Mouse (Mus musculus) splenic B cell, adult 2 months (primary cell): ENCODE data around the gene Chek1.
A peak's percentile ranks its signal among the peaks of the same experiment; 100 is the strongest.

Source experiments
- DNase-seq: peaks from one replicate; pipeline ENCODE4 v3.0.0-alpha.2; 2011; ENCODE audit warnings: low read depth, low spot score
- H3K27me3 ChIP-seq: 2 replicates; pipeline ENCODE4 v1.6.1; 2012; ENCODE audit warnings: mild to moderate bottlenecking, low read length, moderate library complexity, mixed read lengths; ENCODE audit not compliant: control insufficient read depth, poor library complexity, insufficient read depth, severe bottlenecking
- H3K36me3 ChIP-seq: 2 replicates; pipeline ENCODE4 v1.6.1; 2012; ENCODE audit warnings: mild to moderate bottlenecking, low read length, moderate library complexity, mixed read lengths; ENCODE audit not compliant: control insufficient read depth, poor library complexity, insufficient read depth, severe bottlenecking

Chek1 gene

DNA sequence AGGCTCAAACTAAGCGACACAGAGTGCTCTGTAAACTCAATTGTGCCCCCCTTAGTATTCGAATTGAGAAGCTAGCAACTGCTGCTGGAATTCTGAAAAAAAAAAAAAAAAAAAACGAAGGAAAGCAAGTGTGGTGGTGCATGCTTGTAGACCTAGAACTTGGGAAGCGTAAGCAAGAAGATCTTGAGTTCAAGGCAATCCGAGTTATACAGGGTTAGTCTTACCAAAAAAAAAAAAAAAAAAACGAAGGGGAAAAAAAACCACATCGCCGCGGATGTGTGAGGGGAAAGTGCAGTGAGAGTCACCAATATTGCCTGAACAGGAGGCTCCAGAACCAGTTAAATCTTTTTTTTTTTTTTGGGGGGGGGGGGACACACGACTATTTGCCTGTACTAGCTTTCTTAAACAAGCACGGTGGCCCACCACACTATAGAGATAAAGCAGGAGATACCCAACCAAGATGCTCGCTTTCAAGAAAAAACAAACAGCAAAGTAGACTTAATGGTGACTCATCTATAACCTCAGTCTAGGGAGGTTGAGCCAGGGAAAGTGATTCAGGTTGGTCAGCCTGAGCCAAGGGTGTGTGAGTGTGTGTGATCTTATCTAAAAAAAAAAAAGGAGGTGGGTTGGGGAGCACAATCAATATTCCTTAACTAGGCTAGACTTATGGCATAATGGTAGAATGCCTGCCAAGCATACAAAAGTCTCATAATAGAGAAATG, at the start of gene Chek1:
Gene Chek1 (minus strand): TSS at position 32 of the 722 bp plus-strand sequence.
- no peaks in the 10 kb centered on the region for H3K27me3 ChIP-seq
- H3K36me3 ChIP-seq, result peaks cover 2% of the 10 kb centered on the region; the same call in 1 of the 2 replicates
- DNase-seq, result peak; percentile 6

DNA sequence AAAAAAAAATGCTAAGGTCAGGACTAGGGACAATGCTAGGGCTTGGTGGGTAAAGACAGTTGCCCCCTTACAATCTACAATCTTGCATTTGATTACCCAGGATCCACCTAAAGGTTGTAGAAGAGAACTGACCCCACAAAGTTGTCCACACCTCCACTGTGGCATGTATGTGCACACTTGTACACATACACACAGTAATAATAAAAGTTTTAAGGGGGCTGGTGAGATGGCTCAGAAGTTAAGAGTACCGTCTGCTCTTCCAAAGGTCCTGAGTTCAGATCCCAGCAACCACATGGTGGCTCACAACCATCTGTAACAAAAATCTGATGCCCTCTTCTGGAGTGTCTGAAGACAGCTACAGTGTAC, 42.2 kb upstream of the Chek1 start:
- Histone ChIP-seq H3K36me3 (peaks cover 1% of the 10 kb centered on the region), H3K27me3 (no peaks in the 10 kb centered on the region)
- peak; percentile 7 for DNase-seq

DNA sequence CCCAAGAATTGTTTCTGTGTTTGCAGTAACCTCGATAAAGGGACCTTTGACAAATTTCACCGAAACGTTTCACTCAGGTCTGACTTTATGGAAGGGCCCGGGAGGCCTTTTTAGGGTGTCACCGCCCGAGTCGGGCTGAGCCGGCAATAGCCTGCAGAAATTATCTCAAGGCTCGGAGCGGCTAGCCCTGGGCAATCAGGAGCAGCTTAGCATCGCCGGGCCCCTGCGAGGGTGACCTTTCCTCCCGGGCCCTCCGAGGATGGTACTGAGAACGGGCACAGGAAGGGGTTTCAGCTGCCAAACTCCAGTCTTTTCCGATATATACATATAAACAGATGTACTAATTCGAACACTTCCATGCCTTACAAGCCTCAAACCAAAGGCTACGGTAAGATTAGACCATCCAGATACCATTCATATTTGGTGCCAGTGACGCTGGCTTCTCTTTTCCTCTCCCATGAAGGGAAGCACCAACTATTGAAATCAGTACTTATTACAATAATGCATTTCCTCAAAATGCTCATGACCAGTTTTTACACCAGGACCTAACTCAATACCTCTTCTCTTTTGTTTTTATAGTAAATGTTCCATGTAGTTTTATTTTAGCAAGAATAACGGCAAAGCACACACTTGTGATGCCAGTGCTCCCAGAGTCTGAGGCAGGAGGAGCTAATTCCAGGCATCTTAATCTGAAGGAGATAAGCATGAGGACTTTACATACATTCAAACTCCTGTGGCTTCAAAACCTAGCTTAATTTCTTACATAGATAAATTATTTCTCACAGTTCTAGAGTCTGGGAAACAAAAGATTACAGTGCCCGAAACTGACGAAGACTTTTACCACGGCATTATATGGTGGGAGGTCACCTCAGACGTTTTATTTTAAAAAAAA, 41.5 kb upstream of the Chek1 start:
- DNase-seq, result no peak
- no peaks in the 10 kb centered on the region for H3K27me3 ChIP-seq
- peaks cover 3% of the 10 kb centered on the region for H3K36me3 ChIP-seq

DNA sequence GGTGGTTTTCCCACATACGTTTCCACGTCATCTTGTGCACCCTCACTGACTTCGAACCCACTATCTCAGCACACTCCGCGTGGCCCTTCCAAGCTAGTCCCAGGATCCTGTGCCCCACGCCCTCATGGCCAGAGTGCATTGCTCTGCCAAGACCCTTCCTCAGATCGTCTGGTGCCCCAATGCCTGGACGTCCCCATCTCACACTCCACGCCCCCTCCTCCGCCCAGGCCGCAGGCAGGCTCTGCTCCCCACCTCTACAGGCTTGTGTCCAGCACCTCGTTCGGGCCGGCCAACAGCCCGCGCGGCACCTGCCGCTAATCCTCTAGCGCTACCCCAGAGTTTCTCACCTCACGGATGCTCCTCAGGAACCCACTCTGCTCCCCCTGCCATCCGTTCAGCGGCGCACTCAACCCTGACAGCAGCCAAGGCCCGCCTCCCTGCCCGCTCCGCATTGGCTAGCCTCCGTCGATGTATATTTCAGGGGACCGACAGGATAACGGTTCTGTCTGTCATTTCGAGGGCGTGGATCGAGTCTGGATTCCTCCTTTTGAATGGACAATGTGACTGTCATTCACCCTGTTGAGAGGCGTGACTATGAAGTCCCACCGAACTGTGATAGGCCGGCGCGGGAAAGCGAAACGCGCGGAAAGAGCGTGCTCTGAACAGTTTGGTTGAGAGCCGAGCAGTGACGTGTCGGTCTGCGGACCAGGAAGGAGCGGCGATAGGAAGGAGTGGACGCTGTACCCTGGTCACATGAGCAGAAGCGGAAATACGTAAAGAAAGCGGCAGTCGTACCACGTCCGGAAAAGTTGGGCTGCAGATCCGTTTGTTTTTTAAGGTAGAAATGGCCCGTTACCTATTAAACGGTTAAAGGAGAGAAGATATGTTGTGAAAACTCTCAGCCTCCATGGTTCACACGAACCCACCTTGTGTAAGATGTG, 40.6 kb upstream of the Chek1 start, which contains the start of gene Stt3a:
Gene Stt3a (minus strand): TSS at position 477 of the 941 bp plus-strand sequence.
- no peaks in the 10 kb centered on the region for H3K27me3 ChIP-seq
- peak; percentile 100 for DNase-seq
- H3K36me3 ChIP-seq, result peaks cover 5% of the 10 kb centered on the region

DNA sequence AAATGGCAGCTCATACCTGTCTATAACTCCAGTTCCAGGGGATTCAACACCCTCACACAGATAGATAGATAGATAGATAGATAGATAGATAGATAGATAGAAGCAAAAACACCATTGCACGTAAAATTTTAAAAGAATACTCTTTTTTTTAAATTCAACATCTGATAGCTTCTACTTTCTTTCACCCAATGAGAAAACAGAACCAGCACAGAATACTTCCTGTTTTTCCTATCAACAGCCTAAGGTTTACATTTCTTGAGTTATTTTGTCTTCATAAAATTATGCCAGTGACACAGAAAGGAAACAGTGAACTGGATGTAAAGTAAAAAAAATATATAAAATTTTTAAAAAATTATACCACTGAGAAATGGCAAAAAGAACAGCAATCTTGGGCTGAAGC, 37.5 kb upstream of the Chek1 start:
- no peaks in the 10 kb centered on the region for H3K27me3 ChIP-seq
- no peak for DNase-seq
- peaks cover 9% of the 10 kb centered on the region for H3K36me3 ChIP-seq

DNA sequence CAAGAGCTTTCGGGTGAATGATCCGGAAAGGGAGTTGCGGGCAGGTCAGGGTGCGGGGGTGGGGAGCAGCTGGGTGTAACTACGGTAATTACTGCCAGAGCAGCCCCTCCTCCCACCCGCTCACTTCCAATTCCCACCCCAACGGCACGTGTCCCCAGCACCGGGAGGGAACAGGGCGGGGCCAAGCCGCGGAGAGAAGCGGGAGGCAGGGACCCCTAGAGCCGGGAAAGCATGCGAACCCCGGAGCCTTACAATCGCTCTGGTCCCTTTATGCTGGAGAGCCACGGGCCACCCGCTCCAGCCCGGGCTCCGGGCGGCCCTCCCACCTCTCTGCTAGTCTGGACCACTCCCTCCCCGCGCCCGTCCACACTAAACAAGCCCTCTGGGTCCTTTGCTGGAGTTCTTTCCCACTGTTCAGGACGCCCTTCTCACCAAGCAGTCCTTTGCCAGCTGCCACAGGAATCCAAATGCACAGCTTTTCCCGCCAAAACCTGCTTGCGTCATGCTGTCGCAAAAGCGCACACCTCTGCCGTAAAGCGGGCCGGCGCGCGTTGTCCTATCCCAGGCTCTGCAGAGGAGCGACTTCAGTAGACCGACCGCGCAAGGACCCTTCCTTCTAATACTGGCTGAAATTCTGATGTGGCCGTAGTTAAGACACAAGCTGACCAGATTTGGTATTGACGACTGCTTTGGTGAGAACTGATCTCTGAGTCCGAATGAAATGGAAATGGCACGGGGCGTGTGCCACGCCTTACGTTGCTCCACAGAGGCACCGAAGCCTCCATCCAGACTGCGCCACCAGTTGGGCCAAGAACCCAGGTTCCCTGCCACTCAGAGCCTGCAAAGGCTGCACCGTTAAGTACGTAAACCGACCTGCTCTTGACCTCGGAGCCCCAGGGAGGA, 483 bp downstream of the Chek1 start:
- DNase-seq, result peak; percentile 89
- Histone ChIP-seq H3K27me3 (no peaks in the 10 kb centered on the region), H3K36me3 (peaks cover 2% of the 10 kb centered on the region; the same call in 1 of the 2 replicates)

DNA sequence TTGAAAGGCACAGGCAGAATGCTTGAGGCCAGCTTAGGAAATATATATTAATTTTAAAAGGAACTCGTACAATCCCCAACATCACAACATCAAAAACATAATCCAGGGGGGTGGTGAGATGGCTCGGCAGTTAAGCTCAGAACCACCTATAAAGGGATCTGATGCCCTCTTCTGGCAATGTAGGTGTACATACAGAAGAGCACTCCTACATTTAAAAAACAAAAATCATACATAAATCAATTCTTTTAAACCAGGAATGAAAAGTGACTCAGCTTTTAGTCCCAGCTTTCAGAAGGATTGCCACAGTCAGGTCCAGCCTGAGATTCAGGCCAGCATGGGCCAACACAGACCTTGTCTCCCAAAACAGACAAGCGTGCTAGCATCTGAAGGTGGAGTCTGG, 10.2 kb downstream of the Chek1 start:
- Histone ChIP-seq H3K27me3 (no peaks in the 10 kb centered on the region), H3K36me3 (no peaks in the 10 kb centered on the region)
- DNase-seq, result peak; percentile 4

DNA sequence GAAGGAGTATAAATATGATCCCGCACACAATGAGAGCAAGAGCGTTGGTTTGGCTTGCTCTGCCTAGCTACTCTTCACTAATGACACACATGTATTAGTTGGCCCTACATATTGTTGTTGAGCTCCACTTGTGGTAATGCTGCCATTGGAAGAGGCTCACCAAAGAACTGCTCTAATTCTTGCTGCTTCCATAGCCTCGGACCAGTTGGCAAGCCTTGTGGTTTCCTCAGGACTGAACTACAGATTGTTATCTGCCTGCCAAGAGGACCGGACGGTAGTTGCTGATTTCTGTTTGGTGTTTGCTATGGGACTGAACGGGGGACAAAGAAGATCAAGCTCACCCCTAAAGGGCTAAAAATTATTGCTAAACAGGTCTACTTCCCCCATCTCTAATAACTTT, 19.6 kb downstream of the Chek1 start:
- no peaks in the 10 kb centered on the region for H3K36me3 ChIP-seq
- H3K27me3 ChIP-seq, result no peaks in the 10 kb centered on the region
- no peak for DNase-seq

DNA sequence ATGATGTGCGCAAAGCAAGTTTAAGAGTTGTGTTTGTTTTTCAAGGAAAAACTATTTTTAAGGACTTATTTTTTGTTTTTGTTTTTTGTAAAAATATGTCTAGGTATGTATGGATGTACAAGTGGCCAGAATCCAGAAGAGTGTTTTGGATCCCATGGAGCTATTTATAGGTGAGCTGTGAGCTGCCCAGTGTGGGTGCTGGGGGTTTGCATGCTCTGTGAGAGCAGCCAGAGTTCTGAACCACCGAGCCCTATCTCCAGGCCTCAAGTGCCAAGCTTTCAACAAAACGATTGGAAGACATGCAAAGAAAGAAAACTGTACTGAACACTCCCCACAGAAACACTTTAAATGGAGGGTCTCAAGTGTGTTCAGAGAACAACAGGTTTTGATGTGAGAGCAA, 20.9 kb downstream of the Chek1 start:
- no peak for DNase-seq
- no peaks in the 10 kb centered on the region for H3K36me3 ChIP-seq
- H3K27me3 ChIP-seq, result no peaks in the 10 kb centered on the region

DNA sequence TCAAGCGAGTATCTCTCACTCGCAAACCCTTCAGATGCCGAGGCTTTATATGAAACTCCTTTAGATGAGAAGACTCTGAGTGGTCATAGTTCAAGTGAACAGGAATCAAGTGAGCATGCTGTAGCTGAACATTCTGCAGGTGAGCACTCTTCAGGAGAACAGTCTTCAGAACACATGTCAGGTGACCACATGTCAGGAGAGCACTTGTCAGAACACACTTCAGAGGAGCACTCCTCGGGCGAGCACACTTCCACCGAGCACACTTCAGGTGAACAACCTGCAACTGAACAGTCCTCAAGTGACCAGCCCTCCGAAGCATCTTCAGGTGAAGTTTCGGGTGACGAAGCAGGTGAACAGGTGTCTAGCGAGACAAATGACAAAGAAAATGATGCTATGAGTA, 32.6 kb downstream of the Chek1 start:
- no peaks in the 10 kb centered on the region for H3K27me3 ChIP-seq
- no peaks in the 10 kb centered on the region for H3K36me3 ChIP-seq
- no peak for DNase-seq

DNA sequence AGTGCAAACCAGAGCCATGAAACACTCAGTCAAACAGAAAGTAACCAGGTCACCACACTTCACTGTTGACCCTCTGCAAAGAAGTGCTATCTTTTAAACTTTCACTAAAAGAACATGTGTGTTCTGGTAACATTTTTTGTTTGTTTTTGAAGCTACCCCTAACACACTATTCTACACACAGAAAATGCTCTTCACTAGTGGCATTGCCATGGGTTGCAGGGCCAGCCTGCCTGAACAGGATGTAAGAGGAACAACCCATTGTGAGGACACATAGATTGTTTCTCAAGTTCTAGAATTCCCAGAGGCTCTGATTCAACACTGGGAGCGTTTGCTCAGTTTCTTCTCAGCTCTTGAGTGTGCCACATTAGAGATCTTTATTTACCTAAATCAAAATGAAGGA, 33.9 kb downstream of the Chek1 start, which contains the start of gene Acrv1:
Gene Acrv1 (plus strand): TSS at position 301 of the 400 bp plus-strand sequence.
- DNase-seq, result no peak
- Histone ChIP-seq H3K27me3 (no peaks in the 10 kb centered on the region), H3K36me3 (no peaks in the 10 kb centered on the region)

DNA sequence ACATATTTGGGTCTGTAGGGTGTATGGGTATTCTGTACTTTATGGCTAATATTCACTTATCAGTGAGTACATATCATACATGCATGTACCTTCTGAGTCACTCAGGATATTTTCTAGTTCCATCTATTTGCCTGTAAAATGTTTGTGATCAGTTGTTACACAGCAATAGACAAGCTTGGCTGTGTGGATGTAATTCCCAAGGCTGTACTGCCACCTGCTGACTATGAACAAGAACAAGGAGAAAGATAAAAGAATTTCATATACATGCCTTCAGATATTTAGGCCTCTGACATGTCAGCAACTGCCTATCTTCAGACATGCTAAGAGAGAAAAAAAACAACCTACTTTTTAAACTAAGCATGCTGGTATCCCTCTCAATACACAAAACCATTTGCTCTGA, 39.5 kb downstream of the Chek1 start:
- no peaks in the 10 kb centered on the region for H3K36me3 ChIP-seq
- no peak for DNase-seq
- no peaks in the 10 kb centered on the region for H3K27me3 ChIP-seq

DNA sequence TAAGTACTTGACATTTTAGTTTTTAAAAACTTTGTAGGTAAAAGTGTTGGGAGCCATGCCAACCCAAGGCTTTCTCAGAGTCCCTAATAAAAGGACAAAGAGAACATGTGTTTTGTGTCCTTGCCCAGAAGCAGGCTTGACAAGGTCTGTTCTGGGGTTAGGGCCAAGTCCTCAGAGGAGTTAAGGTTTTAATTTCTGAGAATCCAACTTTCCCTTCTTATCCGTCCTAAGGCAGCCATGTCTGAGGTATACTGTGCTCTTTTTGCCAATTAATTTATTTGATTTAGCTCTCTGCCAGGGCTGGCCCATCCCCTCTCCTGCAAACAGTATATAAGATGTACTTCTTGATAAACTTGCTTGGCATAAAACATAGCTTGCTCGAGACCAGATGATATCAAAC, 45.4 kb downstream of the Chek1 start:
- H3K36me3 ChIP-seq, result no peaks in the 10 kb centered on the region
- H3K27me3 ChIP-seq, result no peaks in the 10 kb centered on the region
- no peak for DNase-seq
